Mouse (Mus musculus) thymus, postnatal 25 days (tissue): ENCODE measurements around the gene Rhbg.

Source experiments
- DNase-seq: peaks from one replicate; pipeline ENCODE4 v3.0.0; 2022

Rhbg gene

GRCm38 (mm10) chr3:88206500-88206899 is 48.0 kb downstream of the Rhbg start:
- DNase-seq: no peak

- no peak for DNase-seq
Measured at GRCm38 (mm10) chr3:88205563-88206491, 48.7 kb downstream of the Rhbg start.

- no peak for DNase-seq
Measured at GRCm38 (mm10) chr3:88205176-88205562, 49.3 kb downstream of the Rhbg start.

- DNase-seq: no peak
Measured at GRCm38 (mm10) chr3:88204751-88205150, 49.8 kb downstream of the Rhbg start.

- DNase-seq: no peak
Measured at GRCm38 (mm10) chr3:88203999-88204700, 50.4 kb downstream of the Rhbg start.

- DNase-seq: no peak
Measured at GRCm38 (mm10) chr3:88203456-88203855, 51.1 kb downstream of the Rhbg start.

GRCm38 (mm10) chr3:88202986-88203385 is 51.5 kb downstream of the Rhbg start:
- DNase-seq: no peak

- DNase-seq: no peak
Measured at GRCm38 (mm10) chr3:88201640-88202039, 52.9 kb downstream of the Rhbg start.

GRCm38 (mm10) chr3:88200972-88201330 is 53.6 kb downstream of the Rhbg start:
- peak; percentile 33 for DNase-seq

- no peak for DNase-seq
Measured at GRCm38 (mm10) chr3:88200161-88200971, 54.1 kb downstream of the Rhbg start.

GRCm38 (mm10) chr3:88199541-88200110 is 54.9 kb downstream of the Rhbg start:
- DNase-seq: no peak

- no peak for DNase-seq
Measured at GRCm38 (mm10) chr3:88198505-88199020, 55.9 kb downstream of the Rhbg start.

- no peak for DNase-seq
Measured at GRCm38 (mm10) chr3:88197741-88198504, 56.6 kb downstream of the Rhbg start.
